Mouse (Mus musculus) granulocyte monocyte progenitor cell, adult 5-6 weeks (primary cell): Measurements from ENCODE around the gene Il12a. TPM values are rescaled to one million over a fixed set of nuclear protein-coding genes. Genes with fewer than 3 reads are reported as not detected.
A peak's percentile ranks its signal among the peaks of the same experiment; 100 is the strongest.

ENCODE experiments used
- ATAC-seq: replicated peaks from 2 replicates; pipeline ENCODE4 v1.8.0; 2016; ENCODE audit warnings: mild to moderate bottlenecking, moderate TSS enrichment, inconsistent platforms; ENCODE audit not compliant: poor library complexity, severe bottlenecking
- total RNA-seq, 2 experiments: library from RNA; stranded (forward) in 1 of 2; stranded (reverse) in 1 of 2; fragments of 200-712, 200-1000 nt in 1 of 2; fragments of >200 nt in 1 of 2; fragmentation: Nextera tagmentation in 1 of 2; gene quantifications; 2 replicates each; pipeline ENCODE4 v1.2.3; 2014 to 2017

The Il12a gene
- total RNA-seq, 2 experiments from 2014 or later, result 28.3 to 36.2 TPM

DNA sequence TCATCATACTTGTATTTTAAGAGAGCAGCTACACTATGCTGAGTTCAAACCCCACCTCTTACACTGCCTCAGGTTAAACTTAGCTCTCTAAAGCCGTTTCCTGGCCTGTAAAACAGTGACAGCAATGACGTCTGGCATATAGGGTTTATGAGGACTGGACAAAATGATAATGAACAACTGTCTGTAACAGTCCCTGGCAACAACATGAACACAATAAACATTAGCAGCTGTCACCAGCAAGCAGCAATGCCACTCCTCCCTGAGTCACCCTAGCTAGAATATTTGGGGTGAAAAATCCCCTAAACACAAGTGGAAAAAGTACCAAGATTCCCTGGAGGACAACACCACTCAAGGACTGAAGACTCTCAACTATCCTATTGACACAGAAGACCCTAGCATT lies 6.9 kb upstream of the Il12a start:
- ATAC-seq, result no peak

GRCm38 (mm10) chr3:68684207-68684606 lies 6.2 kb upstream of the Il12a start:
- ATAC-seq, result no peak

- ATAC-seq, result no peak
Observed at GRCm38 (mm10) chr3:68686852-68687560, 3.4 kb upstream of the Il12a start.

GRCm38 (mm10) chr3:68689346-68689745 lies 1.1 kb upstream of the Il12a start:
- ATAC-seq, result no peak

DNA sequence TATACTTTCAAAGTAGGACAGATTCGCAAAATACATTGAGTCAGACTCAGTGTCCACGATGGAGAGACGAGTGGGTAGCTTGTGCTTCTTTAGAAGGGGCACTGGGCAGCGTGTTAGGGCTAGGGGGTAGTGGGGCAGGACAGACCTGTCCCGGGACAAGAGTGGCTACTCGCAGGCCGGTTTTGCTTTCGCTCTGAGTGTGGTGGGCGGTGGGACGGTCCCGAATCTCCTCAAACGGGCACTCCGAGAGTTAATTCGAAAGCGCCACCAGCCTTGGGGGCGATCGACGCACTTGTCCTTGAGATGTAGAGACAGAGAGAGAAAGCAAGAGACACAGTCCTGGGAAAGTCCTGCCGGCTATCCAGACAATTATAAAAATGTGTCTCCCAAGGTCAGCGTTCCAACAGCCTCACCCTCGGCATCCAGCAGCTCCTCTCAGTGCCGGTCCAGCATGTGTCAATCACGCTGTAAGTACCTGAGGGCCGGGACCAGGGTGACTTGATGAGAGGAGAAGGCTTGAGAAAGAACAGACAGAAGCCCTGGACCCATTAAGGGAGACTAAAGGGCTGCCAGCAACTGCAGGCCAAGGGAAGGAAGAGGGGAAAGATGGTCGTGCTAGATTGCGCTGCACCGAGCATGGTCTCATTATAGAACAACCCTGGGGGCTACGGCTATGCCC lies 795 bp downstream of the Il12a start:
- peak; percentile 34 for ATAC-seq

GRCm38 (mm10) chr3:68691938-68692599 lies 1.6 kb downstream of the Il12a start:
- ATAC-seq, result no peak

GRCm38 (mm10) chr3:68692600-68693225 lies 2.3 kb downstream of the Il12a start:
- peak; percentile 48 for ATAC-seq

GRCm38 (mm10) chr3:68693441-68694048 lies 3.1 kb downstream of the Il12a start:
- peak; percentile 56 for ATAC-seq

DNA sequence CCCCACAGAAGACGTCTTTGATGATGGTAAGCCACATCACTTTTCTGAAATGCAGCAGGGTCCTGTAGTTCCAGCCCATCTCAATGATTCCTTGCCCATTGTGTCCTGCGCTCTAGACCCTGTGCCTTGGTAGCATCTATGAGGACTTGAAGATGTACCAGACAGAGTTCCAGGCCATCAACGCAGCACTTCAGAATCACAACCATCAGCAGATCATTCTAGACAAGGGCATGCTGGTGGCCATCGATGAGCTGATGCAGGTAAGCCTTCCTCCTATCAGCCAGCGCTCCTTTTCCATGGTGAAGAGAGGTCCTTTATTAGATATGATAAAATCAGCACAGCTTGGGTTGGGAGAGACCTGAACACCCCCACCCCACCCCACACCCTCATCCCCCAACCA lies 4.9 kb downstream of the Il12a start:
- ATAC-seq, result no peak

- no peak for ATAC-seq
Observed at GRCm38 (mm10) chr3:68696495-68697200, 6.2 kb downstream of the Il12a start.

GRCm38 (mm10) chr3:68698601-68699000 lies 8.2 kb downstream of the Il12a start:
- no peak for ATAC-seq

- no peak for ATAC-seq
Observed at GRCm38 (mm10) chr3:68700091-68700490, 9.6 kb downstream of the Il12a start.

GRCm38 (mm10) chr3:68706307-68706706 lies 15.9 kb downstream of the Il12a start:
- ATAC-seq, result peak; percentile 27

GRCm38 (mm10) chr3:68708230-68708629 lies 17.8 kb downstream of the Il12a start:
- ATAC-seq, result peak; percentile 56

- ATAC-seq, result peak; percentile 85
Observed at GRCm38 (mm10) chr3:68709198-68709797, 18.9 kb downstream of the Il12a start.

- no peak for ATAC-seq
Observed at GRCm38 (mm10) chr3:68710436-68710835, 20.0 kb downstream of the Il12a start.

- no peak for ATAC-seq
Observed at GRCm38 (mm10) chr3:68711510-68711909, 21.1 kb downstream of the Il12a start.

DNA sequence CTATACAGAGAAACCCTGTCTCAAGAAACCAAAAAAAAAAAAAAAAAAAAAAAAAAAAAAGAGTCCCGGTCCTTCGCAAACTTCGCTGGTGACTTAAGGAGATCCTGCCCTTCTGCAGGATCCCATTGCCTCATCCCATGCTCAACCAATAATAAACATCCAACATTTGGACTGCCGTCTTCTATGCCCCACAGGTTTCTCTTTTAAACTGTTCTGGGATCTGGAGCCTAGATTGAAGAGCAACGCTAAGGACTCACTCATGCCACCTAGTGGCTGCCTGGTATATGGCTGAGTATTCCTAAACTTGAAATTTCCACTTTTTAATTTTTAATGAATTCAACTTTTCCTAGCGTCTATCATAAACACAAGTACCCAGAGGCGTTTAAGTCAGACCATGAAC lies 23.1 kb downstream of the Il12a start:
- ATAC-seq, result peak; percentile 51

GRCm38 (mm10) chr3:68717346-68717745 lies 26.9 kb downstream of the Il12a start:
- peak; percentile 70 for ATAC-seq
